Mouse (Mus musculus) spleen, adult 10 weeks (tissue): ENCODE data around the gene Tsku. TPM values are rescaled to one million over a fixed set of nuclear protein-coding genes. Genes with fewer than 3 reads are reported as not detected.

Source experiments
- polyA plus RNA-seq: library from polyadenylated mRNA; stranded (reverse); fragments of 350-450 nt; fragmentation: Illumina TruSeq; extraction: RNeasy Lipid Tissue Mini Kit (QIAGEN cat#74804); gene quantifications from one replicate; pipeline ENCODE4 v1.2.3, GENCODE M21; 2015; ENCODE audit warnings: low replicate concordance; ENCODE audit not compliant: insufficient read depth

The Tsku gene
- polyA plus RNA-seq, result 4.3 TPM

DNA sequence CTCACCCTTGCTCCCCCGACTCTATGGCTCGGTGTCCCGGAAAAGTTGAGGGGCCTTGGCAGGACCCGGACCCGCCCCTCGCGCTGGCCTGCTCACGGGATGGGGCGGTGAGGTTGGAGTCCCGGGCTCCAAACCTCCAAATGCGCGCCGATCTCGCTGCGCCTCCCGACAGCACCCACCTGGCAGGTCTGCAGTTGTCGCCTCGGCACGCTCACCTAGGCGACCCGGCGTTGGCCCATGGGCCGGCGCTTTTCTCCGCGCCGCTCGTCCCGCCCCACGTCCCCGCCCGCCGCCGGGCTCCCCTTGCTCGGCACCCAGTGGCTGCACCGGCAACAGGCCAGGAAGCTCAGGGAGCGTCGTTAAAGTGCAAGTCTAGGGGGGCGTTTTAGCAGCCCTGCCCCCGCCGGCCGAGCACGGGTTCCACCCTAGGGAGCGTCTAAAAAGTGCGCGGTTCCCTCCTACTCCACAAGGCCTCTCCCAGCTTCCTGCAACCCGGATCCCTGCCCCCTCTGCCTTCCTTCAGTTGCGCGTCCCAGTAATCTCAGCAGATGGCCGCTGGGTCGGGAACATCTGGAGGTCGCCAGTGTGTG is at the start of gene Tsku:
Gene Tsku (minus strand): TSS at position 266 of the 590 bp plus-strand sequence.

DNA sequence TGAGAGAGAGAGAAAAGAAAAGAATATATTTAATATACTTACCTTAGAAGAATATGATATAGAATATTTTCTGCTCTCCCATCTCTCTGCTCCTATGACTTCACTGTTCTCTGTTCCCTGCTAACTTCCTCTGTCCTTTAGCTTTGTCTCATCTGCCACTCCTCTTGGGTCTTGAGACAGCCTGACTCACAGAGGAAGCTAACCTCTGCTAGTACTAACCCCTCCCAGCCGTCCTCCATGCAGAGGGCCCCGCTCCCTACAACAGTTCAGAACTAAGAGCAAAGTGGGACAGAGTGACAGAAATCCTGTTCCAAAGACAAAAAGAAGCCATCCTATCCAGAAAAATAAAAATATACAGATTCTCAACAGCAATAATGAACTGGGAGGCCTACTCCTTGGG is 40.0 kb downstream of the Tsku start, which contains the start of gene Acer3:
Gene Acer3 (minus strand): TSS at position 126 of the 400 bp plus-strand sequence.

Other genes starting within 250 kb of the Tsku start
- 16.0 TPM for gene Myo7a, start 241.8 kb downstream of the Tsku start, polyA plus RNA-seq
- gene Omp, start 215.8 kb downstream of the Tsku start, polyA plus RNA-seq, result 0.62 TPM
- gene Capn5, start 183.1 kb downstream of the Tsku start, polyA plus RNA-seq, result 4.6 TPM
- not detected for gene B3gnt6, start 161.8 kb downstream of the Tsku start, polyA plus RNA-seq
- 36.3 TPM for gene Acer3, start 40.1 kb downstream of the Tsku start, polyA plus RNA-seq
- not detected for gene Gucy2d, start 79.1 kb upstream of the Tsku start, polyA plus RNA-seq
- 2.7 TPM for gene Lrrc32, start 128.0 kb upstream of the Tsku start, polyA plus RNA-seq